Mouse (Mus musculus) kidney, adult 11 months (tissue): ENCODE measurements around the gene 1700015G11Rik.

Experiments
- DNase-seq: peaks from one replicate; pipeline ENCODE4 v3.0.0; 2022

The 1700015G11Rik gene

GRCm38 (mm10) chr7:52015628-52016027 lies at the start of gene 1700015G11Rik:
Gene 1700015G11Rik (minus strand): TSS chr7:52015728.
- no peak for DNase-seq

GRCm38 (mm10) chr7:52056954-52057353 lies 41.4 kb upstream of the 1700015G11Rik start:
- DNase-seq = no peak

- DNase-seq = no peak
Observed at GRCm38 (mm10) chr7:52056274-52056673, 40.7 kb upstream of the 1700015G11Rik start.

- peak; percentile 11 for DNase-seq
Observed at GRCm38 (mm10) chr7:52055831-52056230, 40.3 kb upstream of the 1700015G11Rik start.

- no peak for DNase-seq
Observed at GRCm38 (mm10) chr7:52037600-52038582, 22.4 kb upstream of the 1700015G11Rik start.

GRCm38 (mm10) chr7:52024050-52024626 lies 8.6 kb upstream of the 1700015G11Rik start:
- no peak for DNase-seq

- no peak for DNase-seq
Observed at GRCm38 (mm10) chr7:52022039-52022438, 6.5 kb upstream of the 1700015G11Rik start.

GRCm38 (mm10) chr7:52015180-52015579 lies 348 bp downstream of the 1700015G11Rik start:
- no peak for DNase-seq

GRCm38 (mm10) chr7:52013457-52013856 lies 2.1 kb downstream of the 1700015G11Rik start:
- no peak for DNase-seq

GRCm38 (mm10) chr7:52007138-52007537 lies 8.4 kb downstream of the 1700015G11Rik start:
- DNase-seq = no peak

GRCm38 (mm10) chr7:52006296-52006630 lies 9.3 kb downstream of the 1700015G11Rik start:
- DNase-seq = no peak

GRCm38 (mm10) chr7:52005511-52006295 lies 9.8 kb downstream of the 1700015G11Rik start, which contains the start of gene Svip:
Gene Svip (minus strand): TSS chr7:52006018.
- peak; percentile 99 for DNase-seq

GRCm38 (mm10) chr7:51991020-51991419 lies 24.5 kb downstream of the 1700015G11Rik start:
- DNase-seq = no peak

GRCm38 (mm10) chr7:51986909-51987308 lies 28.6 kb downstream of the 1700015G11Rik start:
- DNase-seq = no peak

- no peak for DNase-seq
Observed at GRCm38 (mm10) chr7:51985763-51986162, 29.8 kb downstream of the 1700015G11Rik start.

- no peak for DNase-seq
Observed at GRCm38 (mm10) chr7:51982303-51982702, 33.2 kb downstream of the 1700015G11Rik start.

- DNase-seq = no peak
Observed at GRCm38 (mm10) chr7:51979271-51979670, 36.3 kb downstream of the 1700015G11Rik start.

- no peak for DNase-seq
Observed at GRCm38 (mm10) chr7:51975181-51975580, 40.3 kb downstream of the 1700015G11Rik start.

- no peak for DNase-seq
Observed at GRCm38 (mm10) chr7:51973526-51973925, 42.0 kb downstream of the 1700015G11Rik start.

GRCm38 (mm10) chr7:51973091-51973490 lies 42.4 kb downstream of the 1700015G11Rik start:
- DNase-seq = no peak

- no peak for DNase-seq
Observed at GRCm38 (mm10) chr7:51972252-51972855, 43.2 kb downstream of the 1700015G11Rik start.

- DNase-seq = no peak
Observed at GRCm38 (mm10) chr7:51969379-51969778, 46.1 kb downstream of the 1700015G11Rik start.

- no peak for DNase-seq
Observed at GRCm38 (mm10) chr7:51967581-51967980, 47.9 kb downstream of the 1700015G11Rik start.
